Mouse (Mus musculus): ENCODE results near the gene Il17re.

Il17re gene

GRCm38 (mm10) chr6:113489410-113489809, 31.1 kb downstream of the Il17re start:
- DNase-seq (ENCODE audit: low spot score), result no peak

- no peak for DNase-seq (ENCODE audit: low spot score)
Observed at GRCm38 (mm10) chr6:113492101-113492864, 34.0 kb downstream of the Il17re start.

GRCm38 (mm10) chr6:113494258-113494788, 36.0 kb downstream of the Il17re start:
- peak; percentile 87 for DNase-seq (ENCODE audit: low spot score)

GRCm38 (mm10) chr6:113495071-113495675, 36.9 kb downstream of the Il17re start:
- DNase-seq (ENCODE audit: low spot score), result no peak

- DNase-seq (ENCODE audit: low spot score), result no peak
Observed at GRCm38 (mm10) chr6:113499346-113499745, 41.1 kb downstream of the Il17re start.

- DNase-seq (ENCODE audit: low spot score), result no peak
Observed at GRCm38 (mm10) chr6:113501388-113502084, 43.3 kb downstream of the Il17re start, which contains the start of gene Prrt3. Gene Prrt3, minus strand, starts transcription at chr6:113501931.

GRCm38 (mm10) chr6:113502801-113503200, 44.5 kb downstream of the Il17re start:
- no peak for DNase-seq (ENCODE audit: low spot score)

- DNase-seq (ENCODE audit: low spot score), result no peak
Observed at GRCm38 (mm10) chr6:113505689-113506088, 47.4 kb downstream of the Il17re start.

- DNase-seq (ENCODE audit: low spot score), result no peak
Observed at GRCm38 (mm10) chr6:113507130-113507529, 48.8 kb downstream of the Il17re start.

- no peak for DNase-seq (ENCODE audit: low spot score)
Observed at GRCm38 (mm10) chr6:113508272-113508946, 50.1 kb downstream of the Il17re start.

GRCm38 (mm10) chr6:113508947-113509280, 50.6 kb downstream of the Il17re start:
- no peak for DNase-seq (ENCODE audit: low spot score)

- DNase-seq (ENCODE audit: low spot score), result no peak
Observed at GRCm38 (mm10) chr6:113513944-113514343, 55.7 kb downstream of the Il17re start.

- no peak for DNase-seq (ENCODE audit: low spot score)
Observed at GRCm38 (mm10) chr6:113514600-113514999, 56.3 kb downstream of the Il17re start.

GRCm38 (mm10) chr6:113517434-113518080, 59.3 kb downstream of the Il17re start:
- no peak for DNase-seq (ENCODE audit: low spot score)

Measured in urinary bladder, postnatal 14 days (tissue).